Mouse (Mus musculus): ENCODE measurements around the gene Rsad2. TPM values are rescaled to one million over a fixed set of nuclear protein-coding genes. Genes with fewer than 3 reads are reported as not detected.
A peak's percentile ranks its signal among the peaks of the same experiment; 100 is the strongest.
"Not testable (repeated sequence)": the region's sequence is repeated elsewhere in the genome, so short reads cannot be mapped to it uniquely, and the experiment has no call there.

Rsad2 gene
- polyA plus RNA-seq (2015; fragmentation: Nextera tagmentation; extraction: Ambion mirVana) = 1.9 and 2.4 TPM in 2 replicates

GRCm38 (mm10) chr12:26456028-26456698, at the start of gene Rsad2:
Gene Rsad2, minus strand, starts transcription at chr12:26456452.
- H3K27me3 ChIP-seq (ENCODE audit: control insufficient read depth, insufficient read depth, low read length) = no peaks in the 10 kb centered on the region
- no peaks in the 10 kb centered on the region for H3K9me3 ChIP-seq (replicated peaks; ENCODE audit: control insufficient read depth, low read length)
- no peak within 1 kb of the TSS for H3K27ac ChIP-seq (ENCODE audit: low read length)
- H3K4me3 ChIP-seq (ENCODE audit: low read length) = peak within 1 kb of the TSS; percentile 6
- H3K36me3 ChIP-seq (ENCODE audit: control insufficient read depth, insufficient read depth) = no peaks in the 10 kb centered on the region
- 39% methylated on average over 13 of the region's 13 CpGs for whole genome bisulfite sequencing
- peaks cover 16% of the 10 kb centered on the region for H3K4me1 ChIP-seq (ENCODE audit: control insufficient read depth, insufficient read depth, low read length)
- no peak within 1 kb of the TSS for H3K9ac ChIP-seq (ENCODE audit: low read length)
- peak within 1 kb of the TSS; percentile 46 for H3K4me2 ChIP-seq (ENCODE audit: low read depth, low read length)
- peak; percentile 79 for ATAC-seq (replicated peaks; ENCODE audit: extremely low read depth, insufficient read depth, low FRiP score)

GRCm38 (mm10) chr12:26501042-26501441, 44.8 kb upstream of the Rsad2 start:
- no peak overlapping the region for H3K27ac ChIP-seq (ENCODE audit: low read length)
- H3K4me1 ChIP-seq (ENCODE audit: control insufficient read depth, insufficient read depth, low read length) = no peaks in the 10 kb centered on the region
- no peak overlapping the region for H3K9ac ChIP-seq (ENCODE audit: low read length)
- ATAC-seq (replicated peaks; ENCODE audit: extremely low read depth, insufficient read depth, low FRiP score) = no peak
- WGBS = 86% methylated on average over 3 of the region's 3 CpGs
- H3K4me3 ChIP-seq (ENCODE audit: low read length) = no peak overlapping the region
- no peak overlapping the region for H3K4me2 ChIP-seq (ENCODE audit: low read depth, low read length)
- no peaks in the 10 kb centered on the region for H3K36me3 ChIP-seq (ENCODE audit: control insufficient read depth, insufficient read depth)
- H3K27me3 ChIP-seq (ENCODE audit: control insufficient read depth, insufficient read depth, low read length) = no peaks in the 10 kb centered on the region
- H3K9me3 ChIP-seq (replicated peaks; ENCODE audit: control insufficient read depth, low read length) = no peaks in the 10 kb centered on the region

- Histone ChIP-seq H3K4me3 (ENCODE audit: low read length) (no peak overlapping the region), H3K9me3 (replicated peaks; ENCODE audit: control insufficient read depth, low read length) (no peaks in the 10 kb centered on the region), H3K27me3 (ENCODE audit: control insufficient read depth, insufficient read depth, low read length) (no peaks in the 10 kb centered on the region), H3K9ac (ENCODE audit: low read length) (no peak overlapping the region), H3K4me2 (ENCODE audit: low read depth, low read length) (no peak overlapping the region), H3K4me1 (ENCODE audit: control insufficient read depth, insufficient read depth, low read length) (no peaks in the 10 kb centered on the region), H3K36me3 (ENCODE audit: control insufficient read depth, insufficient read depth) (no peaks in the 10 kb centered on the region), H3K27ac (ENCODE audit: low read length) (no peak overlapping the region)
- ATAC-seq (replicated peaks; ENCODE audit: extremely low read depth, insufficient read depth, low FRiP score) = no peak
- 82% methylated on average over 1 of the region's 1 CpGs for WGBS
Observed at GRCm38 (mm10) chr12:26489942-26490341, 33.7 kb upstream of the Rsad2 start.

GRCm38 (mm10) chr12:26488617-26489274, 32.5 kb upstream of the Rsad2 start:
- no peak for ATAC-seq (replicated peaks; ENCODE audit: extremely low read depth, insufficient read depth, low FRiP score)
- Histone ChIP-seq H3K27me3 (ENCODE audit: control insufficient read depth, insufficient read depth, low read length) (no peaks in the 10 kb centered on the region), H3K9ac (ENCODE audit: low read length) (no peak overlapping the region), H3K4me2 (ENCODE audit: low read depth, low read length) (no peak overlapping the region), H3K4me3 (ENCODE audit: low read length) (no peak overlapping the region), H3K36me3 (ENCODE audit: control insufficient read depth, insufficient read depth) (no peaks in the 10 kb centered on the region), H3K4me1 (ENCODE audit: control insufficient read depth, insufficient read depth, low read length) (no peaks in the 10 kb centered on the region), H3K9me3 (replicated peaks; ENCODE audit: control insufficient read depth, low read length) (no peaks in the 10 kb centered on the region), H3K27ac (ENCODE audit: low read length) (no peak overlapping the region)
- WGBS = 66% methylated on average over 5 of the region's 5 CpGs

GRCm38 (mm10) chr12:26487874-26488616, 31.8 kb upstream of the Rsad2 start:
- Histone ChIP-seq H3K36me3 (ENCODE audit: control insufficient read depth, insufficient read depth) (no peaks in the 10 kb centered on the region), H3K4me1 (ENCODE audit: control insufficient read depth, insufficient read depth, low read length) (no peaks in the 10 kb centered on the region), H3K27me3 (ENCODE audit: control insufficient read depth, insufficient read depth, low read length) (no peaks in the 10 kb centered on the region), H3K9ac (ENCODE audit: low read length) (no peak overlapping the region), H3K9me3 (replicated peaks; ENCODE audit: control insufficient read depth, low read length) (no peaks in the 10 kb centered on the region), H3K27ac (ENCODE audit: low read length) (no peak overlapping the region), H3K4me2 (ENCODE audit: low read depth, low read length) (no peak overlapping the region), H3K4me3 (ENCODE audit: low read length) (no peak overlapping the region)
- no peak for ATAC-seq (replicated peaks; ENCODE audit: extremely low read depth, insufficient read depth, low FRiP score)
- 49% methylated on average over 14 of the region's 14 CpGs for WGBS

GRCm38 (mm10) chr12:26485738-26486580, 29.7 kb upstream of the Rsad2 start:
- H3K9me3 ChIP-seq (replicated peaks; ENCODE audit: control insufficient read depth, low read length); H3K27me3 ChIP-seq (ENCODE audit: control insufficient read depth, insufficient read depth, low read length); H3K4me2 ChIP-seq (ENCODE audit: low read depth, low read length); H3K4me3 ChIP-seq (ENCODE audit: low read length); H3K27ac ChIP-seq (ENCODE audit: low read length); ATAC-seq (replicated peaks; ENCODE audit: extremely low read depth, insufficient read depth, low FRiP score); H3K4me1 ChIP-seq (ENCODE audit: control insufficient read depth, insufficient read depth, low read length); H3K9ac ChIP-seq (ENCODE audit: low read length); H3K36me3 ChIP-seq (ENCODE audit: control insufficient read depth, insufficient read depth): not testable (repeated sequence)
- 80% methylated on average over 12 of the region's 12 CpGs for WGBS

GRCm38 (mm10) chr12:26478196-26479004, 22.1 kb upstream of the Rsad2 start:
- Histone ChIP-seq H3K9ac (ENCODE audit: low read length) (no peak overlapping the region), H3K9me3 (replicated peaks; ENCODE audit: control insufficient read depth, low read length) (no peaks in the 10 kb centered on the region), H3K4me1 (ENCODE audit: control insufficient read depth, insufficient read depth, low read length) (peaks cover 4% of the 10 kb centered on the region; the same call in 1 of the 2 replicates), H3K4me2 (ENCODE audit: low read depth, low read length) (no peak overlapping the region), H3K36me3 (ENCODE audit: control insufficient read depth, insufficient read depth) (no peaks in the 10 kb centered on the region), H3K4me3 (ENCODE audit: low read length) (no peak overlapping the region), H3K27ac (ENCODE audit: low read length) (no peak overlapping the region), H3K27me3 (ENCODE audit: control insufficient read depth, insufficient read depth, low read length) (no peaks in the 10 kb centered on the region)
- ATAC-seq (replicated peaks; ENCODE audit: extremely low read depth, insufficient read depth, low FRiP score) = no peak
- WGBS = 60% methylated on average over 18 of the region's 18 CpGs

GRCm38 (mm10) chr12:26477198-26477597, 20.9 kb upstream of the Rsad2 start:
- Histone ChIP-seq H3K4me2 (ENCODE audit: low read depth, low read length) (no peak overlapping the region), H3K27me3 (ENCODE audit: control insufficient read depth, insufficient read depth, low read length) (no peaks in the 10 kb centered on the region), H3K36me3 (ENCODE audit: control insufficient read depth, insufficient read depth) (no peaks in the 10 kb centered on the region), H3K4me1 (ENCODE audit: control insufficient read depth, insufficient read depth, low read length) (peaks cover 4% of the 10 kb centered on the region; the same call in 1 of the 2 replicates), H3K9ac (ENCODE audit: low read length) (no peak overlapping the region), H3K4me3 (ENCODE audit: low read length) (no peak overlapping the region), H3K9me3 (replicated peaks; ENCODE audit: control insufficient read depth, low read length) (no peaks in the 10 kb centered on the region), H3K27ac (ENCODE audit: low read length) (no peak overlapping the region)
- WGBS = 65% methylated on average over 5 of the region's 5 CpGs
- ATAC-seq (replicated peaks; ENCODE audit: extremely low read depth, insufficient read depth, low FRiP score) = no peak
